Mouse (Mus musculus) liver, postnatal 0 days (tissue): Measurements from ENCODE around the gene Msh4. TPM values are rescaled to one million over a fixed set of nuclear protein-coding genes. Genes with fewer than 3 reads are reported as not detected.

ENCODE experiments used
- ATAC-seq: fragments of 200-750 bp; cut with Nextera tagmentation; 2 replicates; pipeline ENCODE4 v1.8.0; 2017; ENCODE audit warnings: mild to moderate bottlenecking, moderate library complexity
- DNase-seq: peaks from one replicate; pipeline ENCODE4 v3.0.0-alpha.2; 2016
- H3K27ac ChIP-seq: fragments of 300-500 bp; sonication (generic); 2 replicates; pipeline ENCODE4 v1.5.1; 2014; ENCODE audit warnings: antibody characterized with exemption, moderate library complexity, mild to moderate bottlenecking, low read depth
- H3K27me3 ChIP-seq: fragments of 300-500 bp; sonication (generic); 2 replicates; pipeline ENCODE4 v1.6.1; 2014; ENCODE audit warnings: low read length, control low read depth, mixed read lengths; ENCODE audit not compliant: insufficient read depth
- H3K36me3 ChIP-seq: fragments of 300-500 bp; sonication (generic); replicated peaks from 2 replicates; pipeline ENCODE4 v1.6.1; 2014; ENCODE audit warnings: mild to moderate bottlenecking, control low read depth, low read length, moderate library complexity, mixed read lengths; ENCODE audit not compliant: insufficient read depth
- H3K4me1 ChIP-seq: fragments of 300-500 bp; sonication (generic); 2 replicates; pipeline ENCODE4 v1.6.1; 2014; ENCODE audit warnings: antibody characterized with exemption, mild to moderate bottlenecking, control low read depth; ENCODE audit not compliant: insufficient read depth
- H3K4me2 ChIP-seq: fragments of 300-500 bp; sonication (generic); 2 replicates; pipeline ENCODE4 v1.6.1; 2014; ENCODE audit warnings: low read depth, mild to moderate bottlenecking, low read length, moderate library complexity, mixed read lengths
- H3K4me3 ChIP-seq: fragments of 300-500 bp; sonication (generic); 2 replicates; pipeline ENCODE4 v1.5.1; 2014; ENCODE audit warnings: low read depth, low read length
- H3K9ac ChIP-seq: fragments of 300-500 bp; sonication (generic); replicated peaks from 2 replicates; pipeline ENCODE4 v1.6.1; 2014; ENCODE audit warnings: mild to moderate bottlenecking, moderate library complexity
- H3K9me3 ChIP-seq: fragments of 300-500 bp; sonication (generic); 2 replicates; pipeline ENCODE4 v1.6.1; 2016; ENCODE audit warnings: mild to moderate bottlenecking, control low read depth, low read length, mixed read lengths
- CTCF ChIP-seq: sonication (generic); IDR thresholded peaks from 2 replicates; pipeline ENCODE4 v1.5.1; 2016; ENCODE audit warnings: antibody characterized with exemption, low read depth
- EP300 ChIP-seq: IDR thresholded peaks from 2 replicates; pipeline ENCODE4 v1.6.1; 2016; ENCODE audit warnings: antibody characterized with exemption, low read depth, mild to moderate bottlenecking
- WGBS: fragments of 180-500 bp; shearing (Covaris S2); extraction: QIAGEN DNeasy Blood & Tissue Kit; methylation state at CpG from one replicate; pipeline ENCODE4 v1.1.7; 2014; ENCODE audit not compliant: insufficient replicate concordance; 5-methylcytosine and 5-hydroxymethylcytosine counted together
- polyA plus RNA-seq: library from polyadenylated mRNA; unstranded; fragments of >200 nt; fragmentation: Nextera tagmentation; extraction: Ambion mirVana; gene quantifications from 2 replicates; pipeline ENCODE4 v1.2.1, GENCODE M21; 2015

Gene Msh4
- polyA plus RNA-seq, 1 experiment from 2014 or later = not detected

DNA sequence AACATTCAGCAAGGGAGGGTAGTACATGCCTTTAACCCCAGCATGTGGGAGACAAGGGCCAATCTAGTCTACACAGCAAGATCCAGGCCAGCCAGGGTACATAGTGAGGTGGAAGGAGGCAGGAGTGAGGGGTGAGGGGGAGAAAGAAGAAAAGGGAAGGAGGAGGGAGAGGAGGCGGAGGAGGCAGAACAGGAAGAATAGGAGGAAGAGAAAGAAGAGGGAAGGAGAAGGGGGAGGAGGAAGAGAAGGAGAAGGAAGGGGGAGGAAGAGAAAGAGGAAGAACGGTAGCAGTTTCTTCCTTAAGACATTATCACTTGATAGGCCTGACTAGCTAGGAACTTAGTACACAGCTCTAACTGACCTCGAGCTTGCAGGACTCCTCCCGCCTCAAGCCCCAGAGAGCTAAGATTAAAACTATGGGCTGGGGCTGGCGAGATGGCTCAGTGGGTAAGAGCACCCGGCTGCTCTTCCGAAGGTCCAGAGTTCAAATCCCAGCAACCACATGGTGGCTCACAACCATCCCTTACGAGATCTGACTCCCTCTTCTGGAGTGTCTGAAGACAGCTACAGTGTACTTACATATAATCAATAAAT lies 16.7 kb downstream of the Msh4 start:
- TF ChIP-seq CTCF (no peak), EP300 (no peak)
- H3K9ac ChIP-seq = no peak overlapping the region
- no peak overlapping the region for H3K4me3 ChIP-seq
- H3K9me3 ChIP-seq = no peaks in the 10 kb centered on the region
- no peaks in the 10 kb centered on the region for H3K36me3 ChIP-seq
- 44% methylated on average over 7 of the region's 8 CpGs for WGBS
- DNase-seq = no peak
- no peak for ATAC-seq
- H3K27ac ChIP-seq = no peak overlapping the region
- 0 out of 2 replicates have a peak, but pooled peaks cover 3% of the 10 kb centered on the region for H3K4me1 ChIP-seq
- no peaks in the 10 kb centered on the region for H3K27me3 ChIP-seq
- H3K4me2 ChIP-seq = no peak overlapping the region

DNA sequence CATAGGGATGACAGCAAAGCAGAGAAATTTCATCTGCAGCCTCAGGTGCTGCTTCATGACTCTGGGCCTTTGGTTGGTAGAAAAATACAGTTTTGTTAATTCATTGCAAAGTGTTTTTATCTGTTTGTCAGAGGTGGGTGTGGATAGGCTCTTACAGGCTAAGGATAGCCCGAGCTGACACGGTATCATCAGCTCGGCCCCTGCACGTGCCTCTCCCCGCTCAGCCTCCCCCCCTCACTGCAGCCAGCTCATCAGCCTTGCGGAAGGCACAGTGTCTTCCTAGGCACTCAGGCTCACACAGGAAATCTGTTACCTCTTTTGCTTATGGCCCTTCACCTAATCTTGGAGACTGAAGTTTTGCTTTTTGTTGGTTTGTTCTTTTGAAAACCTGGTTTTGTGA lies 17.8 kb downstream of the Msh4 start:
- 57% methylated on average over 6 of the region's 6 CpGs for WGBS
- Histone ChIP-seq H3K4me1 (0 out of 2 replicates have a peak, but pooled peaks cover 3% of the 10 kb centered on the region), H3K4me3 (no peak overlapping the region), H3K27ac (no peak overlapping the region), H3K9me3 (no peaks in the 10 kb centered on the region), H3K36me3 (no peaks in the 10 kb centered on the region), H3K4me2 (no peak overlapping the region), H3K27me3 (no peaks in the 10 kb centered on the region), H3K9ac (no peak overlapping the region)
- no peak for TF ChIP-seq CTCF
- TF ChIP-seq EP300 = no peak
- no peak for ATAC-seq
- no peak for DNase-seq

DNA sequence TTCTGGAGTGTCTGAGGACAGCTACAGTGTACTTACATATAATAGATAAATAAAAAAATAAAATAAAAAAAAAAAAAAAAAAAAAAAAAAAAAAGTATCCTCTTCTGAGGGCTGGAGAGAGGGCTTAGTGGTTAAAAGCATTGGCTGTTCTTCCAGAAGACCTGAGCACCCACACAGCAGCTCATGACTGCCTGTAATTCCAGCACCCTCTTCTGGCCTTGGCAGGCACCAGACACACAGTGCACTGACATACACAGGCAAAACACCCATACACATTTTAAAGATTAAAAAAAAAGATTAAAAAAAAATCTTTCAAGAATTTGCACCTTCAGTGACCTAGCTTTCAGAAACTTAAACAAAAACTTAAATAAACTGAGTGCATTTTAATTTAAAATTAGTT lies 19.6 kb downstream of the Msh4 start:
- DNase-seq = no peak
- 0 out of 2 replicates have a peak, but pooled peaks cover 3% of the 10 kb centered on the region for H3K4me1 ChIP-seq
- H3K9me3 ChIP-seq = no peaks in the 10 kb centered on the region
- TF ChIP-seq CTCF = peak; percentile 38
- TF ChIP-seq EP300 = no peak
- H3K4me3 ChIP-seq = no peak overlapping the region
- H3K27me3 ChIP-seq = no peaks in the 10 kb centered on the region
- no peak overlapping the region for H3K27ac ChIP-seq
- ATAC-seq = no peak
- H3K9ac ChIP-seq = no peak overlapping the region
- no peak overlapping the region for H3K4me2 ChIP-seq
- no peaks in the 10 kb centered on the region for H3K36me3 ChIP-seq

DNA sequence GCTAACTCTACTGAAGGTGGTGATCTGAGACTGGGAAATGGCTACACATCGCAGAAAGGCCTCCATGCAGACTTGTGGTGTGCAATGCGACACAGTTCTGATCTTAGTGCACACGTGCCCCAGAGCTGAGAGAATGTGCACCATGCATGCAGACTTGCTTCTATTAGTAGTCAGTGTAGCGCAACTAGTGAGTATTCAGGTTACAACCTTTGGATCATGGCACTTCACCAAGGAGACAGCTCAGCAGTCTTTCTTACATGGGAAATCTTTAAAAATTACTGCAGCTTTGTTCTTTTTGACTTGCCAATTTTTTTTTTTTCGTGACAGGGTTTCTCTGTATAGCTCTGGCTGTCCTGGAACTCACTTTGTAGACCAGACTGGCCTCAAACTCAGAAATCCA lies 34.5 kb downstream of the Msh4 start:
- Histone ChIP-seq H3K4me3 (no peak overlapping the region), H3K27me3 (no peaks in the 10 kb centered on the region), H3K9me3 (no peaks in the 10 kb centered on the region), H3K36me3 (no peaks in the 10 kb centered on the region), H3K9ac (no peak overlapping the region), H3K4me1 (no peaks in the 10 kb centered on the region), H3K27ac (no peak overlapping the region), H3K4me2 (no peak overlapping the region)
- no peak for TF ChIP-seq CTCF
- no peak for TF ChIP-seq EP300
- DNase-seq = no peak
- WGBS = 79% methylated on average over 5 of the region's 5 CpGs
- ATAC-seq = no peak

DNA sequence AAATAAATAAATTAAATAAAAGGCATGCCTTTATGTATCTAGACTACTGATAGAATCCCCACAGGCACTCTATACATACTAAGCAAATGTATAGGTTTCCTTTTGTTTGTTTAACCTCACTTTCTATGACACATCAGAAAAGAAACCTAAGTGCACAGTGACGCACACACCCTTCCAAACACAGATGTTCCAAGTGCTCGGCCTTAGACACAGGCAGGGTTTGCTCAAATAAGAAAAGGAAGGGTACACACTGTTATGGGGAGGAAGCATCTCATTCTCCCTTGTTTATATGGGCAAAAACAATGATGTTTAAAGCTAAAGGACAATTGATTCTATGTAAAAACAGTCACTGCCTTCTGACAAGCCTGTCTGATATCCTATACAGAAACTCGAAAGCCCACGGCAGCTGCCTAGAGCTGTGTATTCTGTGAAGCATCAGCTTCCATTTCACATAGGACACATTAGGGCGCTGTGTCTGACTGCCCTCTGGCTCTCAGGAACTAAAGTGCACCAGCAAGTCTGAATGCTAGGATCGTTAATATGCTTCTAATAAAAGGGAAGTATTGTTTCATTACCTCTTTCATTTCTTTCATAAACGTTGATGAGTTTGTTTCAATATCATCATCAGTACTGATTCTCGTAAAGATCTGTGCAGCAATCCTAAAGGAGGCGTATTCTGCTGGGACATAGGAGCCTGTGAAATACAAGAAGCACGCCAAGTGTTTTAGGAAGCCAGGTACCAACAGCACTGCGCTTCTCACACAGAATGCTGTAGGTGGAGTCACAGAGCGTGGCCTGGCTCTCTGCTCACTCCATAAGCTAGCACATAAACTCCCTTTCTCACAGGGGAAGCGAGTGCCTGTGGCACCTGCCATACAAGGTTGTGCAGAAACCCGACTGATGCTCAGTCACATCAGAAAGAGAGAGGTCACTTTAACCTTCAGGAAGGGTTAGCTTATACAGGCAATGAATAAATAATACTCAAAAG lies 38.5 kb downstream of the Msh4 start:
- Histone ChIP-seq H3K27me3 (no peaks in the 10 kb centered on the region), H3K4me3 (no peak overlapping the region), H3K4me1 (no peaks in the 10 kb centered on the region), H3K9me3 (no peaks in the 10 kb centered on the region), H3K36me3 (no peaks in the 10 kb centered on the region), H3K27ac (no peak overlapping the region), H3K4me2 (no peak overlapping the region), H3K9ac (no peak overlapping the region)
- ATAC-seq = no peak
- no peak for DNase-seq
- TF ChIP-seq EP300 = no peak
- peak; percentile 34 for TF ChIP-seq CTCF
- 75% methylated on average over 14 of the region's 14 CpGs for WGBS

DNA sequence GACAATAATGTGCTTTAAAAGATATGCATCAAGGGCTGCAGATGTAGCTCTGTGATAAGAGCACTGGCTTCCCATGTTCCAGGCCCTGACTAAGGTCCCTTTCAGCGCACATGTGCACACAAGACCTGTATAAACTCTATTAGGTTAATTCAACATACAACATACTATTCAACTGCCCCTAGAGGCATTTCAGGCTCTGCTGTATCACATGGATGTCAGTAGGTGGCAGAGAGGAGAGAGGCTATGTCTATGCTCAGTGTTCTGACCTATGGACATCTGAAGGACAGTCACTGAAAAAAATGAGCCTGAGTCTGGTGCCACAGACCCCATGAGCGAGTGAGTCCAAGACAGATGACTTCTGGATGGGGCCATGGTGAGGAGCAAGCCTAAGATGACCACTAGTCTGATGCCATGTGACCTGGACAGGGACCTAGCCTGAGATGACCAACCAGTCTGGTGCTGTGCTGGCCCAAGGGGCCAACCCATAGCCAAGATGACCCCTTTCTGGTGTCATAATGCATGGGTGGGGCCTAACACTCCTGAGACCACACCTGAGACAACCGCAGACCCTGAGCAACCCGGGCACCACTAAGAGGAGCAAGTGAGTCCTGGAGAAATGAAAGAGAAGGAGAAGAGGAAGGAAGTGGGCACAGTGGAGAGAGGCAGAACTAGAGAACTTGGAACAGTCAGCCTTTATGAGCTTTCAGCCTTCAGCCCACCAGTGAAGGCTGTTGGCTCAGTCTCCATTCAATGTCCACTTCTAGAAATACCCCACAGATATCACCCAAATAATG lies 41.1 kb downstream of the Msh4 start:
- Histone ChIP-seq H3K4me1 (no peaks in the 10 kb centered on the region), H3K9me3 (no peaks in the 10 kb centered on the region), H3K4me2 (no peak overlapping the region), H3K27ac (no peak overlapping the region), H3K27me3 (no peaks in the 10 kb centered on the region), H3K4me3 (no peak overlapping the region), H3K36me3 (no peaks in the 10 kb centered on the region), H3K9ac (no peak overlapping the region)
- 50% methylated on average over 4 of the region's 4 CpGs for WGBS
- TF ChIP-seq CTCF (peak; percentile 55), EP300 (no peak)
- ATAC-seq (no peak), DNase-seq (no peak)
